Mouse (Mus musculus): ENCODE results near the gene Cnot6.

The Cnot6 gene

GRCm38 (mm10) chr11:49712555-49713335 lies at the start of gene Cnot6:
TSS of gene Cnot6 (minus strand) at chr11:49712723.
- peak; percentile 97 for DNase-seq

GRCm38 (mm10) chr11:49761130-49761529 lies 48.6 kb upstream of the Cnot6 start:
- DNase-seq: no peak

GRCm38 (mm10) chr11:49758096-49758495 lies 45.6 kb upstream of the Cnot6 start:
- no peak for DNase-seq

- no peak for DNase-seq
These were observed 42.6 kb upstream of the Cnot6 start for GRCm38 (mm10) chr11:49754958-49755665.

GRCm38 (mm10) chr11:49746756-49747155 lies 34.2 kb upstream of the Cnot6 start:
- no peak for DNase-seq

GRCm38 (mm10) chr11:49745839-49746238 lies 33.3 kb upstream of the Cnot6 start:
- no peak for DNase-seq

GRCm38 (mm10) chr11:49744981-49745380 lies 32.5 kb upstream of the Cnot6 start:
- no peak for DNase-seq

GRCm38 (mm10) chr11:49743634-49744033 lies 31.1 kb upstream of the Cnot6 start:
- no peak for DNase-seq

- no peak for DNase-seq
These were observed 29.7 kb upstream of the Cnot6 start for GRCm38 (mm10) chr11:49742248-49742647.

- no peak for DNase-seq
These were observed 27.3 kb upstream of the Cnot6 start for GRCm38 (mm10) chr11:49739776-49740175.

- no peak for DNase-seq
These were observed 26.3 kb upstream of the Cnot6 start for GRCm38 (mm10) chr11:49738659-49739406.

GRCm38 (mm10) chr11:49737625-49738024 lies 25.1 kb upstream of the Cnot6 start:
- no peak for DNase-seq

- no peak for DNase-seq
These were observed 22.2 kb upstream of the Cnot6 start for GRCm38 (mm10) chr11:49734771-49735170.

- DNase-seq: no peak
These were observed 17.9 kb upstream of the Cnot6 start for GRCm38 (mm10) chr11:49730275-49730948.

GRCm38 (mm10) chr11:49727877-49728276 lies 15.4 kb upstream of the Cnot6 start:
- peak; percentile 56 for DNase-seq

GRCm38 (mm10) chr11:49726800-49727199 lies 14.3 kb upstream of the Cnot6 start:
- no peak for DNase-seq

- DNase-seq: no peak
These were observed 12.2 kb upstream of the Cnot6 start for GRCm38 (mm10) chr11:49724676-49725075.

- no peak for DNase-seq
These were observed 10.8 kb upstream of the Cnot6 start for GRCm38 (mm10) chr11:49723281-49723680.

GRCm38 (mm10) chr11:49722692-49723091 lies 10.2 kb upstream of the Cnot6 start:
- DNase-seq: no peak

GRCm38 (mm10) chr11:49721358-49721757 lies 8.8 kb upstream of the Cnot6 start:
- DNase-seq: no peak

GRCm38 (mm10) chr11:49719466-49720151 lies 7.1 kb upstream of the Cnot6 start:
- no peak for DNase-seq

Data from cerebellum, adult 8-10 months (tissue).